Mouse (Mus musculus): ENCODE results near the gene Nr5a1.

DNA sequence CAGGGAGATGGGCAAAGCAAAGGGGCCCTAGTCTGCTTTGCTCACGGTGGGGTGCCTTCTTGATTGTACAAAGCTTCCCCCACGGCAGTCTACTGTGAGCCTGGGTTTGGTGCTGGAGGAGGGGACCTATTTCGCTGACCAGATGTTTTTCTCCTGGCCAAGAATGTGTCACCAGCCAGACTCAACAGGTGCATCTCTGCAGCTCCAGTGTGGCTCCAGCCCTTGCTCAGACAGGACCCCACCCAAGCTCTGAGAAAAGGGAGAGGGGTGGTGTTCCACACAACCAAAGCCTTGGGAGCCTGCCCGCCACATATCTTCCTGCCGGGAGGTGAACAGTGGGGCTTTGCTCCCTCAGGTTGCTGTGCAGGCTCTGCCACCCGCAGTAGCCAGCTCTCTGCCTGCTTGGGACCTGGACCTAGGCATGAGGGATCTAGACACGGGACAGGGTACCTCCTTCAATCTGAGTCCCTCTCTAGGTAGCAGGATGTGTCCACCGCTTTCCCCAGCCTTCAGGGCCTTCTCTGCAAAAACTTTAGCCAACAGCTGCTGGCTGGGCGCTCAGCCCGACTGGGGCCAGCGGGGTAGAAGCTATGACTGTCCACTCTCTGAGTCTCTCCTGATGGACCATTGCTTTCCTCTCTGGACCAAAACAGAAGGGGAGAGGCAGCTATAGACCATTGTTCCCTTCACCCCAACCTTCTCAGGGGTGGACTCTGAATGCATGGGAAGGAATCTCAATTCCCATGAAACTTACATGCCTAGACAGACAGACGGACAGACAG lies 5.2 kb downstream of the Nr5a1 start:
- no peak for TF ChIP-seq GATA1 (IDR thresholded peaks at IDR 0.05; ENCODE audit: borderline replicate concordance, low read length)
- TF ChIP-seq FLI1 (IDR thresholded peaks at IDR 0.05; ENCODE audit: low read length), result no peak
